Mouse (Mus musculus) kidney, postnatal 0 days (tissue): ENCODE data around the gene F2. TPM values are rescaled to one million over a fixed set of nuclear protein-coding genes. Genes with fewer than 3 reads are reported as not detected.
A peak's percentile ranks its signal among the peaks of the same experiment; 100 is the strongest.

ENCODE experiments used
- ATAC-seq: fragments of 200-750 bp; cut with Nextera tagmentation; replicated peaks from 2 replicates; pipeline ENCODE4 v1.8.0; 2017; ENCODE audit warnings: low read depth, moderate number of reproducible peaks, moderate TSS enrichment, moderate library complexity; ENCODE audit not compliant: low FRiP score
- DNase-seq: peaks from one replicate; pipeline ENCODE4 v3.0.0-alpha.2; 2016; ENCODE audit warnings: low spot score
- H3K27ac ChIP-seq: fragments of 300-500 bp; sonication (generic); 2 replicates; pipeline ENCODE4 v1.5.1; 2014; ENCODE audit warnings: mild to moderate bottlenecking
- H3K27me3 ChIP-seq: fragments of 300-500 bp; sonication (generic); 2 replicates; pipeline ENCODE4 v1.6.1; 2014; ENCODE audit warnings: low read length, mixed read lengths; ENCODE audit not compliant: insufficient read depth
- H3K36me3 ChIP-seq: fragments of 300-500 bp; sonication (generic); 2 replicates; pipeline ENCODE4 v1.6.1; 2014; ENCODE audit warnings: low read length, mixed read lengths; ENCODE audit not compliant: insufficient read depth
- H3K4me1 ChIP-seq: fragments of 300-500 bp; sonication (generic); replicated peaks from 2 replicates; pipeline ENCODE4 v1.6.1; 2014; ENCODE audit warnings: antibody characterized with exemption, low read length, mixed read lengths; ENCODE audit not compliant: insufficient read depth
- H3K4me2 ChIP-seq: fragments of 300-500 bp; sonication (generic); 2 replicates; pipeline ENCODE4 v1.6.1; 2014; ENCODE audit warnings: mild to moderate bottlenecking, low read length, moderate library complexity, mixed read lengths
- H3K4me3 ChIP-seq: fragments of 300-500 bp; sonication (generic); replicated peaks from 2 replicates; pipeline ENCODE4 v1.5.1; 2014; ENCODE audit warnings: low read depth, low read length
- H3K9ac ChIP-seq: fragments of 300-500 bp; sonication (generic); 2 replicates; pipeline ENCODE4 v1.6.1; 2014; ENCODE audit warnings: low read depth, low read length
- H3K9me3 ChIP-seq: fragments of 300-500 bp; sonication (generic); replicated peaks from 2 replicates; pipeline ENCODE4 v1.6.1; 2016; ENCODE audit warnings: low read length, inconsistent platforms, mixed read lengths
- CTCF ChIP-seq: IDR thresholded peaks from 2 replicates; pipeline ENCODE4 v1.5.1; 2016; ENCODE audit warnings: antibody characterized with exemption, low read depth, mild to moderate bottlenecking, moderate library complexity
- WGBS: fragments of 180-500 bp; shearing (Covaris S2); extraction: QIAGEN DNeasy Blood & Tissue Kit; methylation state at CpG from one replicate; pipeline ENCODE4 v1.1.7; 2014; 5-methylcytosine and 5-hydroxymethylcytosine counted together
- polyA plus RNA-seq: library from polyadenylated mRNA; unstranded; fragments of >200 nt; fragmentation: Nextera tagmentation; extraction: Ambion mirVana; gene quantifications from 2 replicates; pipeline ENCODE4 v1.2.1, GENCODE M21; 2015

The F2 gene
- polyA plus RNA-seq, result 0.05 and 0.40 TPM in 2 replicates

DNA sequence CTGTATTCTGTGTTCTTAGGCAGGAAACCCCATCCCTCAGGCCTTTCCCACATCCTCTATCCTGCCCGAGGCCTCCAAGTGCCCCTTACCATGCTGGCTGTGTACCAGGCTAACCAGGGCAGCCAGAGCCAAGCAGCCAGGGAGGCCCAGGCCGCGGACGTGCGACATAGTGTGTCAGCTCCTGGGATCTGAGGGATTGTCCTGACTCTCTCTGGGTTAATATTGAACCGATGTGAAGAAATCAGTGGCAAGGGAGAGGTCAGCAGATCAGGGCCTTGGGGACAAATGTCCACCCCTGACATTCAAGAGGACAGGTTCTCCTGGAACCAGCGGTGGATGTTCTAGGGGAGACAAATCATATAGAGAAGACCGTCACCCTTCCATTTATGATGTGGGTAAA is at the start of gene F2:
Gene F2 (minus strand): TSS at position 186 of the 400 bp plus-strand sequence.
- no peak for DNase-seq
- no peak within 1 kb of the TSS for H3K4me3 ChIP-seq
- TF ChIP-seq CTCF, result no peak
- H3K4me2 ChIP-seq, result no peak within 1 kb of the TSS
- H3K4me1 ChIP-seq, result no peaks in the 10 kb centered on the region
- no peaks in the 10 kb centered on the region for H3K9me3 ChIP-seq
- no peak within 1 kb of the TSS for H3K27ac ChIP-seq
- H3K36me3 ChIP-seq, result no peaks in the 10 kb centered on the region
- H3K9ac ChIP-seq, result no peak within 1 kb of the TSS
- WGBS, result 86% methylated on average over 8 of the region's 8 CpGs
- no peaks in the 10 kb centered on the region for H3K27me3 ChIP-seq
- no peak for ATAC-seq

DNA sequence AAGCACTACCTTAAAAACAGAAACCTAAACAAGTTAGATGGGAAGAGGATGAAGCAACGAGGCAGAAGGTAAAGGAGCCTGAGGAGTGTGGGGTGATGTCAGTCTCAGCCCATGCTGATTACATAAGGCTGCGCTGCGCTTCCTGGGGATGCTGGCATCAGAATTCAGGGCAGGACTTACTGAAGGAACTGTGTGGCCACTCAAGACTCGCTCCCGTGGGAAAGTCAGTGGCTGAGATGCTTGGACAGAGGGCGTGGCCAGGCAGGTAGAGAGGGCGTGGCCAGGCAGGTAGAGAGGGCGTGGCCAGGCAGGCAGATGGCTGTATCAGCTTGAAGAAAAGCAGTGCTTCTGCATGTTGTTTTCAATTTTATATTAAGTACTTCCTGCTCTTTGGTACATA is 47.7 kb upstream of the F2 start:
- DNase-seq (no peak), ATAC-seq (no peak)
- Histone ChIP-seq H3K4me2 (no peak overlapping the region), H3K4me1 (no peaks in the 10 kb centered on the region), H3K9ac (no peak overlapping the region), H3K36me3 (peaks cover 34% of the 10 kb centered on the region), H3K9me3 (no peaks in the 10 kb centered on the region), H3K27me3 (no peaks in the 10 kb centered on the region), H3K27ac (no peak overlapping the region), H3K4me3 (no peak overlapping the region)
- WGBS, result 74% methylated on average over 8 of the region's 8 CpGs
- TF ChIP-seq CTCF, result no peak

DNA sequence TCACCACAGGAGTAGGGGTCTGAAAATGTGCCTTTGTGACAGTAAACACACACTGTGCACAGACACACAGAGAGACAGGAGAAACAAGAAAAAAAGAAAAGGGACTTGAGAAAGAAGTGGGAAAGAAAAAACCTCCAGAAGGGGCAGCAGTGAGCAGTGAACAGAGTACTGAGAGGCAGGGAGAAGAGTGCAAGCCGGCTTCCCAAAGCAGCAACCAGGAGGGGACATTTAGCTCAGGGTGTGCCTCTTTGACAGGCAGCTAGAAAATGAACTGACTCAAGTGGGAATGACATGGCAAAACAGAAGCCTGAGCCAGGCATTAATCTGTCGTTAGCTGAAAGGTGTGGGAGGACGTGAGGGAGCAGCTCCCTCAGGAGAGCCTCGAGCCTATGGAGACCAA is 46.6 kb upstream of the F2 start:
- Histone ChIP-seq H3K27ac (no peak overlapping the region), H3K36me3 (peaks cover 36% of the 10 kb centered on the region), H3K9ac (no peak overlapping the region), H3K9me3 (no peaks in the 10 kb centered on the region), H3K4me2 (no peak overlapping the region), H3K4me1 (no peaks in the 10 kb centered on the region), H3K27me3 (no peaks in the 10 kb centered on the region), H3K4me3 (no peak overlapping the region)
- DNase-seq, result peak; percentile 74
- 37% methylated on average over 4 of the region's 4 CpGs for WGBS
- TF ChIP-seq CTCF, result peak; percentile 73
- ATAC-seq, result 0 out of 2 replicates have a peak, but pooled peaks have one; percentile 29

DNA sequence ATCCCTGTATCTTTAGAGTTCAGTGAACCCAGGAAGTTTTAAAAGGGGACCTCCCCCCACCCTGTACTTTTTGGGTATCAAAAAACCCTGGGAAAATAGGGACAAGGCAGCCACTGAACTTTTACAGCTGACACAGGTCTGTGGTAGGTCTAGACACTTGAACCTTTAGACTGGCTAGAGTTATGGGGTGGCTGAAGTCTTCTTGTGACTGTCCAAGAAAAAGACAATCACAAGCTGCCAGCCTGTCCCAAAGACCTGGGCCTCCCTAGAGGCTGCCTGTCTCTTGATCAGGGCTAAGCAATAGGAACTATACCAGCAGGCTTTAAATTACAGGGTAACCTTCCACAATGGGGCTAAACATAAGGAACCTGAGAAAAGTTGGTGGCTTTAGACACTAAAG is 40.7 kb upstream of the F2 start:
- no peak overlapping the region for H3K27ac ChIP-seq
- H3K9me3 ChIP-seq, result no peaks in the 10 kb centered on the region
- H3K4me3 ChIP-seq, result no peak overlapping the region
- H3K4me1 ChIP-seq, result no peaks in the 10 kb centered on the region; the same call in 1 of the 2 replicates
- DNase-seq (peak; percentile 43), ATAC-seq (no peak)
- H3K27me3 ChIP-seq, result no peaks in the 10 kb centered on the region
- H3K9ac ChIP-seq, result no peak overlapping the region
- peaks cover 44% of the 10 kb centered on the region for H3K36me3 ChIP-seq
- TF ChIP-seq CTCF, result no peak
- no peak overlapping the region for H3K4me2 ChIP-seq

DNA sequence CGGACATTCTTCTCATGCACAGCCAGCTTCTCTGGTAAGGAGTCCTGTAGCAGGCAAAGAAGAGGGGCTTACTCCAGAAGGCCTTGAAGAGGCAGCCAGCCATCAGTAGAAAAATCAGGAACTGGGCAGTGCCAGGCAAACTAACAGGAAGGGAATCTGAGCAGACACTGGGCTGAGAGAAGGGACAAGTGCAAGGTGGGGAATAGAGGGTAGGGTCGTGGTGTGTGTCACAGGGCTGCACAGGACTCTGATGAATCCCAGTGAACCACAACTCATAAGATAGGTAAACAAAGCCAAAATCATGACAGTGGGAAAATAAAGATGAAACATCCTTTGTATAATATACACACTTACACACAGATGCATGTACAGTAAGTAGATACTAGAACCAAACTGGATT is 40.2 kb upstream of the F2 start:
- Histone ChIP-seq H3K27ac (peak overlapping the region; percentile 42; the same call in 1 of the 2 replicates), H3K27me3 (no peaks in the 10 kb centered on the region), H3K36me3 (peaks cover 44% of the 10 kb centered on the region), H3K9ac (no peak overlapping the region), H3K4me2 (no peak overlapping the region), H3K4me3 (no peak overlapping the region), H3K9me3 (no peaks in the 10 kb centered on the region), H3K4me1 (no peaks in the 10 kb centered on the region; the same call in 1 of the 2 replicates)
- no peak for TF ChIP-seq CTCF
- DNase-seq (no peak), ATAC-seq (no peak)
- 46% methylated on average over 2 of the region's 2 CpGs for WGBS

DNA sequence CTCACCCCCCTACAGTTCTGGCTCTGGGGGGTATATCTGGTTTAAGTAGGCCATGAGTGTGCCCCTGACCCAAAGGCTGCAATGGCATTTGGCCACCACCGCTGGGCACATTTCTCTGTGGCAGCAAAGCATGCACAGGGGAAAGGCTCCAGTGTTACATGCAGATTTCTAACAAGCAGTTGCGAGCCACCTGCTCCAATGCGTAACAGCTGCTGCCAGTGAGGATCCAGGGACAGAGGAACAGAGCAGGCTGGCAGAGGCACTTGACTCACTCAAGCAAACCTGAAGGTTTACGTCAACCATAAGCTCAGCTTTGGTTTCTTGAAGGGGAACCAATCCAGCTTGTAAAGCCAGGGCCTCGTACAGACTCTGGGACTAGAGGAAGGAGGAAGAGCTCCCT is 38.7 kb upstream of the F2 start:
- Histone ChIP-seq H3K36me3 (peaks cover 47% of the 10 kb centered on the region), H3K4me3 (no peak overlapping the region), H3K9me3 (no peaks in the 10 kb centered on the region), H3K4me1 (no peaks in the 10 kb centered on the region; the same call in 1 of the 2 replicates), H3K9ac (no peak overlapping the region), H3K27me3 (no peaks in the 10 kb centered on the region), H3K4me2 (no peak overlapping the region), H3K27ac (no peak overlapping the region)
- no peak for ATAC-seq
- 85% methylated on average over 5 of the region's 5 CpGs for WGBS
- DNase-seq, result no peak
- no peak for TF ChIP-seq CTCF

DNA sequence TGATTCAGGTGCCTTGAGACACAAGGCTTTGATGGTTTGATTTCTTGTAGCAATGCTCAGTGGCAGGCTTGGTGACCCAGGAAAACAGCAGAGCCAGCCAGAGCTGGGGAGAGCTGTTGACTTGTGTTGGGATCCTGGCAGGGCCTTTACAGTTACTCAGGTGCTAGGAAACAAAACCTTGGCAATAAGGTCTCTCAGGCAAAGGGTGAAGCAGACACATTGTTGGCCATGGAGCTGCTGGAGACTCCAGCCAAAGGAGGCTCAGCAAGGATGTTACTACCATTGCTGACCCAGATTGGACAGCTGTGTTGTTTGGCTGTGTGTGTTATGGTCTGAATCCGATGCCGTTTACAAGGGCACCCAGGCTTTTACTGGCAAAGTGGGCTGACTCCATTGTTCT is 37.4 kb upstream of the F2 start:
- peaks cover 56% of the 10 kb centered on the region for H3K36me3 ChIP-seq

More for the DNA sequence above, 37.4 kb upstream of the F2 start:
- WGBS, result 93% methylated on average over 2 of the region's 2 CpGs
- ATAC-seq (no peak), DNase-seq (no peak)
- Histone ChIP-seq H3K4me2 (no peak overlapping the region), H3K9me3 (no peaks in the 10 kb centered on the region), H3K4me1 (no peaks in the 10 kb centered on the region; the same call in 1 of the 2 replicates), H3K27me3 (no peaks in the 10 kb centered on the region), H3K27ac (no peak overlapping the region), H3K9ac (no peak overlapping the region), H3K4me3 (no peak overlapping the region)
- TF ChIP-seq CTCF, result no peak
